Mouse (Mus musculus): ENCODE measurements around the gene Tmem59l. TPM values are rescaled to one million over a fixed set of nuclear protein-coding genes. Genes with fewer than 3 reads are reported as not detected.

Tmem59l gene
- polyA plus RNA-seq, 1 experiment, result 0.44 TPM

- Histone ChIP-seq H3K4me3 (ENCODE audit: insufficient read depth, low read depth, low read length) (peak within 1 kb of the TSS; percentile 72), H3K4me1 (ENCODE audit: control insufficient read depth, insufficient read depth, low read length) (peaks cover 6% of the 10 kb centered on the region; the same call in 1 of the 2 replicates), H3K27ac (ENCODE audit: insufficient read depth, low read depth, low read length) (peak within 1 kb of the TSS; percentile 46; the same call in 1 of the 2 replicates), H3K27me3 (replicated peaks; ENCODE audit: control insufficient read depth, insufficient read depth, low read length) (no peaks in the 10 kb centered on the region), H3K36me3 (ENCODE audit: control insufficient read depth, insufficient read depth, low read length) (no peaks in the 10 kb centered on the region)
- DNase-seq, result peak; percentile 98
- TF ChIP-seq CTCF (conservative IDR thresholded peaks at IDR 0.05; ENCODE audit: insufficient read depth, insufficient read length, low read depth, low read length), result no peak
- TF ChIP-seq POLR2A (IDR thresholded peaks at IDR 0.05; ENCODE audit: low read depth, low read length), result peak; percentile 13
- under 1% methylated on average over 70 of the region's 70 CpGs for WGBS
Measured at GRCm38 (mm10) chr8:70439055-70439847, 47.9 kb downstream of the Tmem59l start, which contains the start of gene Crtc1. Crtc1 (minus strand) TSS chr8:70439579.

GRCm38 (mm10) chr8:70438423-70438822, 48.7 kb downstream of the Tmem59l start:
- 92% methylated on average over 2 of the region's 2 CpGs for WGBS
- H3K4me1 ChIP-seq (ENCODE audit: control insufficient read depth, insufficient read depth, low read length), result peaks cover 6% of the 10 kb centered on the region; the same call in 1 of the 2 replicates
- DNase-seq, result no peak
- H3K27me3 ChIP-seq (replicated peaks; ENCODE audit: control insufficient read depth, insufficient read depth, low read length), result no peaks in the 10 kb centered on the region
- no peak overlapping the region for H3K27ac ChIP-seq (ENCODE audit: insufficient read depth, low read depth, low read length)
- H3K36me3 ChIP-seq (ENCODE audit: control insufficient read depth, insufficient read depth, low read length), result no peaks in the 10 kb centered on the region
- no peak overlapping the region for H3K4me3 ChIP-seq (ENCODE audit: insufficient read depth, low read depth, low read length)
- TF ChIP-seq POLR2A (IDR thresholded peaks at IDR 0.05; ENCODE audit: low read depth, low read length) (no peak), CTCF (conservative IDR thresholded peaks at IDR 0.05; ENCODE audit: insufficient read depth, insufficient read length, low read depth, low read length) (no peak)

- H3K36me3 ChIP-seq (ENCODE audit: control insufficient read depth, insufficient read depth, low read length), result no peaks in the 10 kb centered on the region
- no peak overlapping the region for H3K27ac ChIP-seq (ENCODE audit: insufficient read depth, low read depth, low read length)
- no peaks in the 10 kb centered on the region for H3K27me3 ChIP-seq (replicated peaks; ENCODE audit: control insufficient read depth, insufficient read depth, low read length)
- no peak overlapping the region for H3K4me3 ChIP-seq (ENCODE audit: insufficient read depth, low read depth, low read length)
- no peak for DNase-seq
- 93% methylated on average over 5 of the region's 5 CpGs for WGBS
- H3K4me1 ChIP-seq (ENCODE audit: control insufficient read depth, insufficient read depth, low read length), result peaks cover 6% of the 10 kb centered on the region; the same call in 1 of the 2 replicates
- TF ChIP-seq CTCF (conservative IDR thresholded peaks at IDR 0.05; ENCODE audit: insufficient read depth, insufficient read length, low read depth, low read length) (no peak), POLR2A (IDR thresholded peaks at IDR 0.05; ENCODE audit: low read depth, low read length) (no peak)
Measured at GRCm38 (mm10) chr8:70435156-70435555, 52.0 kb downstream of the Tmem59l start.

Other genes with a start within 250 kb of the Tmem59l start
- 22.4 and 23.7 TPM in 2 replicates for gene Homer3, start 204.5 kb downstream of the Tmem59l start, polyA plus RNA-seq (2012; rRNA removed)
- gene Ddx49, start 184.9 kb downstream of the Tmem59l start, polyA plus RNA-seq (2012; rRNA removed), result 38.8 and 42.0 TPM in 2 replicates
- gene Cope, start 184.8 kb downstream of the Tmem59l start, polyA plus RNA-seq (2012; rRNA removed), result 277 and 300 TPM in 2 replicates
- gene Cers1, start 171.6 kb downstream of the Tmem59l start, polyA plus RNA-seq (2012; rRNA removed), result 0.58 and 0.66 TPM in 2 replicates
- gene Gdf1, start 157.5 kb downstream of the Tmem59l start, polyA plus RNA-seq (2012; rRNA removed), result 0.08 TPM in 1 of 2 replicates, not detected in the other
- 25.8 and 27.4 TPM in 2 replicates for gene Upf1, start 134.1 kb downstream of the Tmem59l start, polyA plus RNA-seq (2012; rRNA removed)
- gene Comp, start 113.8 kb downstream of the Tmem59l start, polyA plus RNA-seq (2012; rRNA removed), result 1.6 and 2.8 TPM in 2 replicates
- 16.8 and 18.1 TPM in 2 replicates for gene Crtc1, start 47.8 kb downstream of the Tmem59l start, polyA plus RNA-seq (2012; rRNA removed)
- 20.2 and 29.7 TPM in 2 replicates for gene Klhl26, start 10.4 kb downstream of the Tmem59l start, polyA plus RNA-seq (2012; rRNA removed)
- gene Crlf1, start 5.8 kb upstream of the Tmem59l start, polyA plus RNA-seq (2012; rRNA removed), result 2.6 TPM in 2 replicates
- gene Rex1bd, start 19.4 kb upstream of the Tmem59l start, polyA plus RNA-seq (2012; rRNA removed), result 161 and 177 TPM in 2 replicates
- 620 and 835 TPM in 2 replicates for gene Uba52, start 23.4 kb upstream of the Tmem59l start, polyA plus RNA-seq (2012; rRNA removed)
- 320 and 410 TPM in 2 replicates for gene Fkbp8, start 40.4 kb upstream of the Tmem59l start, polyA plus RNA-seq (2012; rRNA removed)
- 151 TPM in 2 replicates for gene Kxd1, start 40.6 kb upstream of the Tmem59l start, polyA plus RNA-seq (2012; rRNA removed)
- gene Ell, start 52.1 kb upstream of the Tmem59l start, polyA plus RNA-seq (2012; rRNA removed), result 16.4 and 18.1 TPM in 2 replicates
- gene Isyna1, start 107.0 kb upstream of the Tmem59l start, polyA plus RNA-seq (2012; rRNA removed), result 127 and 159 TPM in 2 replicates
- gene Ssbp4, start 121.5 kb upstream of the Tmem59l start, polyA plus RNA-seq (2012; rRNA removed), result 84.9 and 123 TPM in 2 replicates
- gene Lrrc25, start 128.8 kb upstream of the Tmem59l start, polyA plus RNA-seq (2012; rRNA removed), result 3.2 and 3.5 TPM in 2 replicates
- 11.2 and 17.8 TPM in 2 replicates for gene Gdf15, start 145.1 kb upstream of the Tmem59l start, polyA plus RNA-seq (2012; rRNA removed)
- gene Pgpep1, start 173.0 kb upstream of the Tmem59l start, polyA plus RNA-seq (2012; rRNA removed), result 296 TPM in 2 replicates
- gene Lsm4, start 185.9 kb upstream of the Tmem59l start, polyA plus RNA-seq (2012; rRNA removed), result 106 and 120 TPM in 2 replicates
- gene Jund, start 211.6 kb upstream of the Tmem59l start, polyA plus RNA-seq (2012; rRNA removed), result 158 and 201 TPM in 2 replicates
- 0.03 and 0.12 TPM in 2 replicates for gene Iqcn, start 216.1 kb upstream of the Tmem59l start, polyA plus RNA-seq (2012; rRNA removed)
- gene Gm3336, start 231.2 kb upstream of the Tmem59l start, polyA plus RNA-seq (2012; rRNA removed), result 0.61 and 0.99 TPM in 2 replicates
- gene Pde4c, start 236.4 kb upstream of the Tmem59l start, polyA plus RNA-seq (2012; rRNA removed), result 81.6 and 113 TPM in 2 replicates

Measured in kidney, adult 2 months (tissue).